Mouse (Mus musculus): ENCODE measurements around the gene Etv6.

DNA sequence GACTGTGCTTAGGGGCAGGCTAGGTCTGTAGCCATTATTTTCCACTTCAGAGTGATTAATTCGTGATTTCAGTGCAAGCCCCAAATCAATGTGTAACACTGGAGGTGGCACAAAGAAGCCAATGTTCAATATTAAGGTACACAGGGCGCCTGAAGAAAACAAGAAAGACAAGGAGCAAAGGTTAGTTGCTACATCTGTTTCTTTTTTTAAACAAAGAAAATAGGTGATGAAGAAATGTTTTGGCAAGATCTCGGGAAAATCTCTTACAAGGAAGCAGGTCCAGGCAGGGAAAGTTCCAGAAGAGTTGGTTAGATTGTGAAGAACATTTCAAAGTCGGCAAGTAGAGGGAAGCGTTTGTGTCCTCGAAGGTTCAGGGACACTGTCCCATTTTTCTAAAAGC lies 39.5 kb downstream of the Etv6 start:
- TF ChIP-seq CTCF (IDR thresholded peaks at IDR 0.05; ENCODE audit: insufficient read depth, low read length) (no peak), POLR2A (IDR thresholded peaks at IDR 0.05; ENCODE audit: borderline replicate concordance, extremely low read depth, low read depth, low read length) (no peak)
